Mouse (Mus musculus): ENCODE results near the gene Bbs1.
A peak's percentile ranks its signal among the peaks of the same experiment; 100 is the strongest.
"Not testable (repeated sequence)": the region's sequence is repeated elsewhere in the genome, so short reads cannot be mapped to it uniquely, and the experiment has no call there.

Bbs1 gene

DNA sequence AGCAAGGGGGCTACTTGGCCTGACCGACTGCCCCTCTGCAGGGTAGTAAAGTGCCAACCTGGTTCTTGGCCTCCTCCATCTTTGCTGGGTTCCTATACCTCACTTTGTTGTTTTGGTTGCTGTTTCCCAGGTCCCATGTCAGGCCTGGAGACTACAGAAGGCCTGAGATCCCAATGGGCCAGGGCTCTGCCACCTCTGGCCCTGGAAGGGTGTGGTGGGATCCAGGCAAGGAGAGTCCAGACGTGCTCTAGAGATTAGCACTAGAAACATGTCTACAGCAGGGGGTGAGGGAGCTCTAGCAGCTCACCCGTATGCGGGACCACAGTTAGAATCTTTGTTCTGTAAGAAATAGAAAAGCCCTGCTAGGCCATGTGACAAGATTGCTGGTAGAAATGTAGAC is 22.5 kb downstream of the Bbs1 start:
- DNase-seq (ENCODE audit: low spot score): no peak

- no peak for DNase-seq (ENCODE audit: low spot score)
Measured at GRCm38 (mm10) chr19:4879324-4879703, 27.1 kb downstream of the Bbs1 start.

GRCm38 (mm10) chr19:4878405-4879323 is 27.8 kb downstream of the Bbs1 start, which contains the start of gene Zdhhc24:
Zdhhc24 (plus strand) TSS chr19:4878668.
- peak; percentile 96 for DNase-seq (ENCODE audit: low spot score)

DNA sequence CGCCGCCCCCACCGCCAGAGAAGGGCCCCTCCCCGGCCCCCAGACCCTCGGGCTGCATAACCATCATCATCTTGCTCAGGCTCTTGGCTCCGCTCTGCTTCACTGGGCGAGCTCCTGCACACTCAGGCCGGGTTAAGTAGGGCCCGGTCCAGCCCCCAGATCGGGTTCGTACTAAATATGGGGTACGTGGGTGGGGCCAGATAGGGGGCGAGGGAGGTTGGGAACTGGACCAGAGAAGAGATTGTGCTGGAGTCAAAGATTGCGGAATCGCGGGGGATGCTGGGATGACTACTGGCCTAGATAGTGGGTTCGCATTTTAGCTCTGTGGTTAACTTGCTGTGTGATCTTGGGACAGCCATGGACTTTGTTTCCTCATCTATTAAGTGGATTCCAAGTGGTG is 28.6 kb downstream of the Bbs1 start, which contains the start of gene Actn3:
Actn3 (minus strand) TSS at position 125 of the 400 bp plus-strand sequence.
- peak; percentile 21 for DNase-seq (ENCODE audit: low spot score)

GRCm38 (mm10) chr19:4876755-4877154 is 29.7 kb downstream of the Bbs1 start:
- DNase-seq (ENCODE audit: low spot score): no peak

DNA sequence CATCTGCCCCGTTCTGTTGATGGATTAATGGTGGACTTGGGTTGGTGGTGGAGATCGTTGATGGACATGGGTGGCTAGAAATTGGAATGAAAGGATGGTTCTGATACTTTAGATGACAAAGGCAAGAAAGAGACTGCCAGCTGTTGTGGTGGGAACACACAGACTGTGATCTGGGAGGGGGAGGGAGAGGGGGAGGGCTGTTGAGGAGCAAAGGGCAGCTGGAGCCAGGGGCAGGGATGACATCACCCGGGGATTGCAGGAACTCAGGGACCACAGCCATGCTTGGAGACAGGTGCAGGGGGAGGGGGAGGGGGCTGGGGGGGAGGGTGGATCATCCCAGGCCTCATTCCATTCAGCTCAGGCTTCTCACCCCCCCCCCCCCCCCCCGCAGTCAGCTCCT is 30.2 kb downstream of the Bbs1 start:
- no peak for DNase-seq (ENCODE audit: low spot score)

- not testable (repeated sequence) for DNase-seq (ENCODE audit: low spot score)
Measured at GRCm38 (mm10) chr19:4874613-4875012, 31.8 kb downstream of the Bbs1 start.

- no peak for DNase-seq (ENCODE audit: low spot score)
Measured at GRCm38 (mm10) chr19:4865147-4865546, 41.3 kb downstream of the Bbs1 start.

- no peak for DNase-seq (ENCODE audit: low spot score)
Measured at GRCm38 (mm10) chr19:4863048-4863447, 43.4 kb downstream of the Bbs1 start.

DNA sequence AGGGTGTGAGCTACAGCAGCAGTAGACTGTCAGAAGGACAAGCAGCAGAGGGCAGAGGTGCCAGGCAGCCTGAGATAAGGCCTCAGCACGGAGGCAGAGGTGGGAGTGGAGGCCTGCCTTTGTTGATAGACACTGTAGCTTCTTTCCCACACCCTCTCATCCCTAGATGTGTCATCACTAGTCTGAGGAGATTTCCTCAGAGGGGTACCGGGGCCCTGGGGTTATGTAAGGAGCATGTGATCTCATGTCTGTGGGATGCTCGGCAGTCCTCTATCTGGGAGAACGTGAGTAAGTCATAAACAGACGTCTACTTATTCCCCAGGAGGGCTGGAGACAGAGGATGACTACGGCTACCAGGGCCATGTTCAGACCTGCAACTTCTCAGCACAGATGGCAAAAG is 47.3 kb downstream of the Bbs1 start:
- no peak for DNase-seq (ENCODE audit: low spot score)

DNA sequence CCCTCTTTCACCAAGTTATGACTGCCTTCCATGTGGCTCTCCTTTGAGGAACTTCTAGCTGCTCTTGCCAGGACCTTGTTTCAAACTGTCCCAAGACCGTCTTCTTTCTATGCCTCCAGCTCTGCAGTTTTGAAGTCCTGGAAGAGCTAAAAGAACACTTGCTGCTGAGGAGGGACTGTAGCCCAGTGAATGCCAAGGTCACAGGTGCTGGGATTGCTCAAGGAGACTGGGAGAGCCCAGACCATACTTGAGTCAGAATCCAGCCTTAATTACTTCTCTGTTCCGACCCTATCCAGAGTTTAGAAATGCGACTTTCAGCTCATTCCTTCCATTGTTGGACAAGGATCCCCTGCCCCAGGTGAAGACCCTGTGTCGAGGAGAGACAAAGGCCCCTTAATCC is 50.5 kb downstream of the Bbs1 start:
- no peak for DNase-seq (ENCODE audit: low spot score)

DNA sequence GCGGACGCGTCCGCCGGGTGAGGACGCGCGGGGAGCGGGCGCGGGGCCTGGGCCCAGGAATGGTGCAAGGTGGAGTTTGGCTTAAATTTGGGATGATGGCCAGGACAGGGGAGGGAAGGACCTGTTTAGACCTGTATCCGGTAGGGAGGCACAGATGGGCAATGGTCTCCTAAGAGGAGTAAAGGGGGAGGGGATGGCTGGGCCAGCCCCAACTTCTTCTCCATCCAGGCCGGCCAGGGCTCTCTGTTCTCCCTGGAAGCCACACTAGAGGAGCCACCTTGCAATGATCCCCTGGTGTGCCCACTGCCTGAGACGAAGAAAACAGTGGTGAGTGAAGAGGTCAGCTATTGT is 51.0 kb downstream of the Bbs1 start:
- DNase-seq (ENCODE audit: low spot score): no peak

GRCm38 (mm10) chr19:4854552-4855469 is 51.6 kb downstream of the Bbs1 start, which contains the start of gene Ctsf:
Ctsf (plus strand) TSS chr19:4855130.
- DNase-seq (ENCODE audit: low spot score): peak; percentile 85

GRCm38 (mm10) chr19:4850281-4850680 is 56.1 kb downstream of the Bbs1 start:
- no peak for DNase-seq (ENCODE audit: low spot score)

GRCm38 (mm10) chr19:4849800-4850199 is 56.6 kb downstream of the Bbs1 start:
- no peak for DNase-seq (ENCODE audit: low spot score)

GRCm38 (mm10) chr19:4847490-4847889 is 58.9 kb downstream of the Bbs1 start:
- peak; percentile 52 for DNase-seq (ENCODE audit: low spot score)

DNA sequence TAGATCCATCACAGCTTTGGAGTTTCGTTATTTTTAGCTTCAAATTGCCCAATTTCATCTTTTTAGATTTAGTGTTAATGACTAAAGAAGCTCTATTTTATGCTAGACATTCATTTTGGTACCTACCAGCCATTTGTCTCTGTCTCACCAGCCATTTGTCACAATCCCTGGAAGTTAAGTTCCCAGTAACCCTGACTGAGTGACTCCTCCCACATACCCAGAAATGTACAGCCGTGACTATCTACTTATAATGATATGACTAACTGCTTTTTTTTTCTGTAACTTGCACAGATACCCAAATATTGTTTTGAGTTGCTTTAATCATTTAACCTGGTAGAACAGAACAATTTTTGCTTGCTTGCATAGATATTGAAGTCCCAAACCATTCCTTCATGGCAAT is 60.6 kb downstream of the Bbs1 start:
- no peak for DNase-seq (ENCODE audit: low spot score)

GRCm38 (mm10) chr19:4842611-4843010 is 63.8 kb downstream of the Bbs1 start:
- no peak for DNase-seq (ENCODE audit: low spot score)

DNA sequence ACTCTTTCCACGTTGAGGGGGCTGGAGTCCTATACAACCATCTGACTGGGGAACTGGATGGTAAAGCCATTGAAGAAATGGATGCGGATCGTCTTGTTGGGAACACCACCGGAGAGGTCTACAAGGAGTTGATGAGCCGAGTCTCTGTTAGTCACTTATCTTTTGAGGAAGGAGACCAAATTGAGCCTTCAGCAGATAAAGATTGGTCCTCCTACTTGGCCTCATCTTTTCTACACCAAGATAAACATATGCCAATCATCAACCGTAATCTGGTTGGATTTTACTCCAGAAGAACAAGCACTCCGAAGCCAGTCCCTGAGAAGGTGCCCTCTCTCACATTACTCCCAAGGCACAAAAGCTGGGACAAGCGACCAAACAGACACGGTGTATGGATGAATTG is 65.6 kb downstream of the Bbs1 start:
- no peak for DNase-seq (ENCODE audit: low spot score)

- peak; percentile 98 for DNase-seq (ENCODE audit: low spot score)
Measured at GRCm38 (mm10) chr19:4839149-4839548, 67.3 kb downstream of the Bbs1 start, which contains the start of the genes Ccs and Ccdc87. Ccs (minus strand) TSS chr19:4839332. Ccdc87 (plus strand) TSS chr19:4839366.

- DNase-seq (ENCODE audit: low spot score): no peak
Measured at GRCm38 (mm10) chr19:4838526-4839140, 67.8 kb downstream of the Bbs1 start.

GRCm38 (mm10) chr19:4837049-4837448 is 69.4 kb downstream of the Bbs1 start:
- no peak for DNase-seq (ENCODE audit: low spot score)

Measured in lung, postnatal 25 days (tissue).